Mouse (Mus musculus): ENCODE data around the gene Igfbpl1. TPM values are rescaled to one million over a fixed set of nuclear protein-coding genes. Genes with fewer than 3 reads are reported as not detected.
A peak's percentile ranks its signal among the peaks of the same experiment; 100 is the strongest.

Gene Igfbpl1
- polyA plus RNA-seq, 1 experiment from 2014 or later: 0.04 TPM

DNA sequence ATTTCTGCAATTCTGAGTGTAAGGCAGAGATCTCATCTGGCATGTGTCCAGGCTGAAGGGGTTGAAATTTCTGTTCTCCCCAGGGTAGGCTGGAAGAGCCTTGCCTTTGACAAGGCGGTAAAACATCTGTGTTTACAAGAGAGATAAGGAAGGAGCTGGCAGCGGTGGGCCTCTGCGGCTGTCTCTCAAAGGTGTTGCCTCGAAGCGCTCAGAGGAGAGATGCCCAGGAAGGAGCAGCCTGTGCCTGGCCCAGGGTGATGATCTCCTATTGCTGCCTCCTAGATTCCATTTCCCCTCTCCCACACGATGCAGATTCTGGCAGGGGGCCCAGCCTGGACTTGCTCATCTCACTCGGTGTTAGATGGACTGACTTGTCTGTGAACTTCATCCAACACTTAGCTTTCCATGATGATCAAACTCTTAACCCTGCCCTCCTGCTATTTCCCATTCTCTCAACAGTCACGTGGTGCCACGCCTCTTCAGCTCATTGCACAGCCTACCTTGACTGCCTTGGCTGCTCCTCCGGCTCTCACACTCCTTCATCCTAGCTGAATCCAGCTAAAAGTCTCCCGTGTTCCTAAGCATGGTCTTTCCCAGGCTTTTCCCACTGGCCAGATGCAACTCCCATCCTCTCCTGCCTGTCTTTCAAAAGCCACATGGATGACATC is 58.7 kb downstream of the Igfbpl1 start:
- TF ChIP-seq CTCF (IDR thresholded peaks at IDR 0.05; ENCODE audit: low read depth): no peak
- Histone ChIP-seq H3K9me3 (replicated peaks; ENCODE audit: low read length) (no peaks in the 10 kb centered on the region), H3K4me3 (replicated peaks; ENCODE audit: low read depth, low read length) (no peak overlapping the region), H3K27me3 (ENCODE audit: insufficient read depth, low read length) (no peaks in the 10 kb centered on the region), H3K9ac (ENCODE audit: low read depth, low read length) (no peak overlapping the region), H3K4me2 (ENCODE audit: low read length) (no peak overlapping the region), H3K4me1 (replicated peaks; ENCODE audit: insufficient read depth, low read length) (no peaks in the 10 kb centered on the region), H3K27ac (no peak overlapping the region), H3K36me3 (ENCODE audit: insufficient read depth, low read length) (no peaks in the 10 kb centered on the region)
- DNase-seq (ENCODE audit: low spot score): peak; percentile 38
- no peak for ATAC-seq (replicated peaks; ENCODE audit: low FRiP score, low read depth)
- WGBS: 41% methylated on average over 11 of the region's 11 CpGs

DNA sequence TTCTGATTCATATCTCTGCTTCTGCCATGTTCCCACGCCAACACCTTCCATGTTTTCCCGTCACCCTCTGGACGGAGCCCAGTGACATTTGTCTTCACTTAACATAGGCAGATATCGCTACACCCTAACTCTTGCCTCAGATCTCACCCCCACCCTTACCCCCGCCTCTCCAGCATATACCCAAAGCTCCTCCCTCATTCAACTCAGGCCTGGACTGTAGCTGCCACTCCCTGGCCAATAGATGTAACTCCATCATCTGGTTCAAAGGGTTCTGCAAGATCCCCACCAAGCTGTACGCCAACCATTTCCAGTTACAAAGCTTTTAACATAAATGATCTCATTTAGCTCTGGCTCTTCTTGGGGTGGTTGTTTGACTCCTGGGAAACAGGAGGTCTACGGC is 59.9 kb downstream of the Igfbpl1 start:
- Histone ChIP-seq H3K4me1 (replicated peaks; ENCODE audit: insufficient read depth, low read length) (no peaks in the 10 kb centered on the region), H3K9ac (ENCODE audit: low read depth, low read length) (no peak overlapping the region), H3K9me3 (replicated peaks; ENCODE audit: low read length) (no peaks in the 10 kb centered on the region), H3K27me3 (ENCODE audit: insufficient read depth, low read length) (no peaks in the 10 kb centered on the region), H3K36me3 (ENCODE audit: insufficient read depth, low read length) (no peaks in the 10 kb centered on the region), H3K4me2 (ENCODE audit: low read length) (no peak overlapping the region), H3K4me3 (replicated peaks; ENCODE audit: low read depth, low read length) (no peak overlapping the region), H3K27ac (no peak overlapping the region)
- TF ChIP-seq CTCF (IDR thresholded peaks at IDR 0.05; ENCODE audit: low read depth): peak; percentile 37; the same call in 1 of the 2 replicates
- ATAC-seq (replicated peaks; ENCODE audit: low FRiP score, low read depth): no peak
- no peak for DNase-seq (ENCODE audit: low spot score)
- WGBS: 86% methylated on average over 7 of the region's 7 CpGs

DNA sequence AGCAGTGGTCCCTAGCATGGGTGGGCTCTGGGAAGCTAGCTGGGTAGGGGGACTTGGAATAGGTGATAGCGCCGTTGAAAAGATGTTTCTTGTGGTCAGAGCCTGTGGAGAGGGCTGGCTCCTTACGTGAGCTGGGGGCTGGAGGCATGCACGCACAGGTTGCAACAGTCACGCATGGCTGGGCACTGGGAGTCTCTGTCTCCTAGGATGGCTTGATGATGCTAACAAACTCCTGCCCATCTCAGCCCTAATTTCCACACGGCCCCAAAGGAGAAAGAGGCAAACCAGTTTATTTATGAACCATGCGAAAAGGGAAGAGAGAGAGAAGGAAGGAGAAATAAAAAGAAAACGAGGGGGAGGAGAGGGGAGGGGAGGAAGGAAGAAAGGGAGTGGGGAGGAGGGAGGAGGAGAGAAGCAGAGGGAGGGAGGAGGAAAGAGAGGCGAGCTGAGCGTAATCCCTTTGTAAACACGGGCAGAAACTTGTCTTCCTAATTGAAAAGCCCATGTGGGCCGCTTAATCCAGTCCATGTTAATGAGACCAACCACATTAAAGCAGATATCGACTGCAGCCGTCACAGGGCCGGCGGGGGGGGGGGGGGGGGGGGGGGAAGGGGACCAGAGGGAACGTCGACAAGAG is 61.0 kb downstream of the Igfbpl1 start:
- 0 out of 2 replicates have a peak, but pooled peaks have one; percentile 30 for ATAC-seq (replicated peaks; ENCODE audit: low FRiP score, low read depth)
- no peaks in the 10 kb centered on the region for H3K27me3 ChIP-seq (ENCODE audit: insufficient read depth, low read length)
- H3K9ac ChIP-seq (ENCODE audit: low read depth, low read length): no peak overlapping the region
- TF ChIP-seq CTCF (IDR thresholded peaks at IDR 0.05; ENCODE audit: low read depth): no peak
- no peaks in the 10 kb centered on the region for H3K36me3 ChIP-seq (ENCODE audit: insufficient read depth, low read length)
- H3K9me3 ChIP-seq (replicated peaks; ENCODE audit: low read length): no peaks in the 10 kb centered on the region
- H3K4me3 ChIP-seq (replicated peaks; ENCODE audit: low read depth, low read length): 0 out of 2 replicates have a peak overlapping the region, but pooled peaks have one; percentile 6
- DNase-seq (ENCODE audit: low spot score): peak; percentile 60
- no peak overlapping the region for H3K27ac ChIP-seq
- peak overlapping the region; percentile 4; the same call in 1 of the 2 replicates for H3K4me2 ChIP-seq (ENCODE audit: low read length)
- WGBS: 6% methylated on average over 15 of the region's 18 CpGs
- H3K4me1 ChIP-seq (replicated peaks; ENCODE audit: insufficient read depth, low read length): no peaks in the 10 kb centered on the region

- TF ChIP-seq CTCF (IDR thresholded peaks at IDR 0.05; ENCODE audit: low read depth): no peak
- Histone ChIP-seq H3K4me1 (replicated peaks; ENCODE audit: insufficient read depth, low read length) (no peaks in the 10 kb centered on the region), H3K4me2 (ENCODE audit: low read length) (peak overlapping the region; percentile 4; the same call in 1 of the 2 replicates), H3K4me3 (replicated peaks; ENCODE audit: low read depth, low read length) (no peak overlapping the region), H3K9ac (ENCODE audit: low read depth, low read length) (no peak overlapping the region), H3K27me3 (ENCODE audit: insufficient read depth, low read length) (no peaks in the 10 kb centered on the region), H3K9me3 (replicated peaks; ENCODE audit: low read length) (no peaks in the 10 kb centered on the region), H3K36me3 (ENCODE audit: insufficient read depth, low read length) (no peaks in the 10 kb centered on the region), H3K27ac (no peak overlapping the region)
- WGBS: 4% methylated on average over 16 of the region's 16 CpGs
- ATAC-seq (replicated peaks; ENCODE audit: low FRiP score, low read depth) (no peak), DNase-seq (ENCODE audit: low spot score) (peak; percentile 31)
Observed at GRCm38 (mm10) chr4:45765121-45765564, 61.6 kb downstream of the Igfbpl1 start.

- no peak for ATAC-seq (replicated peaks; ENCODE audit: low FRiP score, low read depth)
- peak overlapping the region; percentile 33 for H3K4me2 ChIP-seq (ENCODE audit: low read length)
- H3K4me1 ChIP-seq (replicated peaks; ENCODE audit: insufficient read depth, low read length): no peaks in the 10 kb centered on the region
- TF ChIP-seq CTCF (IDR thresholded peaks at IDR 0.05; ENCODE audit: low read depth): no peak
- H3K27me3 ChIP-seq (ENCODE audit: insufficient read depth, low read length): no peaks in the 10 kb centered on the region
- no peak for DNase-seq (ENCODE audit: low spot score)
- no peaks in the 10 kb centered on the region for H3K9me3 ChIP-seq (replicated peaks; ENCODE audit: low read length)
- no peaks in the 10 kb centered on the region for H3K36me3 ChIP-seq (ENCODE audit: insufficient read depth, low read length)
- no peak overlapping the region for H3K4me3 ChIP-seq (replicated peaks; ENCODE audit: low read depth, low read length)
- 16% methylated on average over 10 of the region's 10 CpGs for WGBS
- H3K9ac ChIP-seq (ENCODE audit: low read depth, low read length): no peak overlapping the region
- no peak overlapping the region for H3K27ac ChIP-seq
Observed at GRCm38 (mm10) chr4:45764141-45764494, 62.6 kb downstream of the Igfbpl1 start.

GRCm38 (mm10) chr4:45763288-45764140 is 63.2 kb downstream of the Igfbpl1 start:
- Histone ChIP-seq H3K4me1 (replicated peaks; ENCODE audit: insufficient read depth, low read length) (no peaks in the 10 kb centered on the region), H3K4me2 (ENCODE audit: low read length) (peak overlapping the region; percentile 33), H3K36me3 (ENCODE audit: insufficient read depth, low read length) (no peaks in the 10 kb centered on the region), H3K27me3 (ENCODE audit: insufficient read depth, low read length) (no peaks in the 10 kb centered on the region), H3K9ac (ENCODE audit: low read depth, low read length) (no peak overlapping the region), H3K9me3 (replicated peaks; ENCODE audit: low read length) (no peaks in the 10 kb centered on the region), H3K4me3 (replicated peaks; ENCODE audit: low read depth, low read length) (no peak overlapping the region), H3K27ac (no peak overlapping the region)
- WGBS: 11% methylated on average over 18 of the region's 18 CpGs
- DNase-seq (ENCODE audit: low spot score): peak; percentile 46
- no peak for TF ChIP-seq CTCF (IDR thresholded peaks at IDR 0.05; ENCODE audit: low read depth)
- ATAC-seq (replicated peaks; ENCODE audit: low FRiP score, low read depth): no peak

Measured in kidney, postnatal 0 days (tissue).